8 mouse cellular contexts compared by ENCODE assay signal in the genomic region with DNA sequence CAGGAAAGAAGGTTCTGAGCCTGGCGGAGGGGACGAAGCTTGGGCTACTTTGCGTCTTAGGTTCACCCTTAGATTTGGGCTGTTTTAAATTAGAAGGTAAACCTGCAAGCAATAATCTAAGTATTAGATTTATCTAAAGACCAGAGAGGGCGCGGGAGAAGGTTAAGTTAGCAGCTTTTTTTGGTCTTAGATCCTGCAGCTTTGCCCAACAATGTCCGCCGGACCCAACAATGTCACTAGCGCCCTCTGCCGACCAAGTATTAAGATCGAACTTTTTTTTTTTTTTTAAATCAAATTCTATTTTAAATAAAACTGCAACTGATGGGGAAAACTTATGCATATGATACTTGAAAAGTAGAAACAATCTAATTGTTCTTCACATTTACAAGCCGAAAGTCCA. TPM values are rescaled to one million over a fixed set of nuclear protein-coding genes. Genes with fewer than 3 reads are reported as not detected.
DNase-seq lines count a peak whose midpoint lies in the region; ATAC-seq and TF ChIP-seq lines count a peak whose summit lies in the region.

No protein-coding gene starts in this region.

- peak; percentile 43 to 67 for DNase-seq in cerebellum, adult 18-20 months
- no peak for DNase-seq in cerebellum, adult 11-12 months
- DNase-seq in neural tube, embryonic 11.5 days (ENCODE audit: low spot score) = peak; percentile 54
- DNase-seq in neural tube, embryonic 10.5 days (ENCODE audit: extremely low spot score, low spot score) = no peak
- DNase-seq in c-Kit-positive CD71-negative TER-119-negative erythroid progenitor cells, embryonic 14.5 days (ENCODE audit: low read depth) = peak; percentile 56
- peak; percentile 60 for DNase-seq in lung, postnatal 0 days (ENCODE audit: low spot score)

- H3K4me2 ChIP-seq in neural tube, embryonic 11.5 days (ENCODE audit: low read depth) = no peak overlapping the region
- peak overlapping the region; percentile 29; the same call in 1 of the 2 replicates for H3K4me2 ChIP-seq in heart, embryonic 12.5 days
- H3K4me2 ChIP-seq in lung, postnatal 0 days (replicated peaks; ENCODE audit: low read depth, low read length) = no peak overlapping the region

- no peak overlapping the region for H3K4me3 ChIP-seq in neural tube, embryonic 11.5 days (ENCODE audit: low read depth, low read length)
- no peak overlapping the region for H3K4me3 ChIP-seq in heart, embryonic 12.5 days
- no peak overlapping the region for H3K4me3 ChIP-seq in lung, postnatal 0 days (ENCODE audit: low read depth, low read length)

- peak; percentile 57 for TF ChIP-seq CTCF in lung, postnatal 0 days (IDR thresholded peaks at IDR 0.05)

- H3K27ac ChIP-seq in neural tube, embryonic 11.5 days (ENCODE audit: low read depth, low read length) = no peak overlapping the region
- no peak overlapping the region for H3K27ac ChIP-seq in heart, embryonic 12.5 days (ENCODE audit: poor library complexity, severe bottlenecking)
- no peak overlapping the region for H3K27ac ChIP-seq in lung, postnatal 0 days (ENCODE audit: low read length)

- H3K27me3 ChIP-seq in neural tube, embryonic 11.5 days (ENCODE audit: control insufficient read depth, insufficient read depth, low read length) = no peaks in the 10 kb centered on the region
- no peaks in the 10 kb centered on the region for H3K27me3 ChIP-seq in heart, embryonic 12.5 days (replicated peaks)
- H3K27me3 ChIP-seq in lung, postnatal 0 days (replicated peaks; ENCODE audit: insufficient read depth, low read length) = no peaks in the 10 kb centered on the region

- H3K9ac ChIP-seq in neural tube, embryonic 11.5 days (ENCODE audit: low read length) = no peak overlapping the region
- no peak overlapping the region for H3K9ac ChIP-seq in heart, embryonic 12.5 days
- no peak overlapping the region for H3K9ac ChIP-seq in lung, postnatal 0 days (replicated peaks; ENCODE audit: low read depth)

- ATAC-seq in neural tube, embryonic 11.5 days (ENCODE audit: insufficient read depth, low FRiP score, low TSS enrichment) = no peak
- no peak for ATAC-seq in heart, embryonic 12.5 days (ENCODE audit: insufficient number of reproducible peaks, low FRiP score)
- no peak for ATAC-seq in lung, postnatal 0 days
- no peak for ATAC-seq in frontal cortex, adult (ENCODE audit: low TSS enrichment)

- H3K9me3 ChIP-seq in neural tube, embryonic 11.5 days (ENCODE audit: control insufficient read depth, low read length) = no peaks in the 10 kb centered on the region
- 0 out of 2 replicates have a peak, but pooled peaks cover 2% of the 10 kb centered on the region for H3K9me3 ChIP-seq in heart, embryonic 12.5 days (replicated peaks)
- H3K9me3 ChIP-seq in lung, postnatal 0 days (ENCODE audit: low read length) = no peaks in the 10 kb centered on the region

- no peak for TF ChIP-seq EP300 in lung, postnatal 0 days (IDR thresholded peaks at IDR 0.05)

- 45% methylated on average over 11 of the region's 11 CpGs for WGBS in neural tube, embryonic 11.5 days
- 33% methylated on average over 11 of the region's 11 CpGs for WGBS in heart, embryonic 12.5 days
- WGBS in lung, postnatal 0 days = 33% methylated on average over 11 of the region's 11 CpGs

- H3K4me1 ChIP-seq in neural tube, embryonic 11.5 days (ENCODE audit: control insufficient read depth, insufficient read depth, low read length) = no peaks in the 10 kb centered on the region
- H3K4me1 ChIP-seq in heart, embryonic 12.5 days (replicated peaks) = peaks cover under 1% of the 10 kb centered on the region; the same call in 1 of the 2 replicates
- no peaks in the 10 kb centered on the region for H3K4me1 ChIP-seq in lung, postnatal 0 days (ENCODE audit: insufficient read depth, low read depth, low read length)

- H3K36me3 ChIP-seq in neural tube, embryonic 11.5 days (ENCODE audit: control insufficient read depth, insufficient read depth, low read length) = no peaks in the 10 kb centered on the region
- H3K36me3 ChIP-seq in heart, embryonic 12.5 days = no peaks in the 10 kb centered on the region
- H3K36me3 ChIP-seq in lung, postnatal 0 days (ENCODE audit: insufficient read depth, low read length) = no peaks in the 10 kb centered on the region

RNA-seq across cellular contexts. Expression of gene Cdkl4, which starts 18.6 kb away (rescaled TPM):
- polyA plus RNA-seq in neural tube, embryonic 11.5 days (2014; fragmentation: Nextera tagmentation; extraction: Ambion mirVana) = 4.9 and 7.3 TPM in 2 replicates
- polyA plus RNA-seq in heart, embryonic 12.5 days (2016; fragmentation: Nextera tagmentation; extraction: Ambion mirVana) = 0.14 TPM in 1 of 2 replicates, not detected in the other
- polyA plus RNA-seq in lung, postnatal 0 days (2015; fragmentation: Nextera tagmentation; extraction: Ambion mirVana) = 3.4 and 4.9 TPM in 2 replicates

Comparison
In these comparisons a context has a peak if more than half of its experiments do, and no peak if none do; other contexts are left out.
1. DNase-seq: peak in cerebellum, adult 18-20 months (2 of 2), neural tube, embryonic 11.5 days (single experiment), c-Kit-positive CD71-negative TER-119-negative erythroid progenitor cells, embryonic 14.5 days (single experiment) and lung, postnatal 0 days (single experiment); none in cerebellum, adult 11-12 months (single experiment) and neural tube, embryonic 10.5 days (single experiment).